Mouse (Mus musculus): Measurements from ENCODE around the gene Pole4. TPM values are rescaled to one million over a fixed set of nuclear protein-coding genes. Genes with fewer than 3 reads are reported as not detected.
"Not testable (repeated sequence)": the region's sequence is repeated elsewhere in the genome, so short reads cannot be mapped to it uniquely, and the experiment has no call there.

Gene Pole4
- polyA plus RNA-seq, 1 experiment: 14.5 TPM

DNA sequence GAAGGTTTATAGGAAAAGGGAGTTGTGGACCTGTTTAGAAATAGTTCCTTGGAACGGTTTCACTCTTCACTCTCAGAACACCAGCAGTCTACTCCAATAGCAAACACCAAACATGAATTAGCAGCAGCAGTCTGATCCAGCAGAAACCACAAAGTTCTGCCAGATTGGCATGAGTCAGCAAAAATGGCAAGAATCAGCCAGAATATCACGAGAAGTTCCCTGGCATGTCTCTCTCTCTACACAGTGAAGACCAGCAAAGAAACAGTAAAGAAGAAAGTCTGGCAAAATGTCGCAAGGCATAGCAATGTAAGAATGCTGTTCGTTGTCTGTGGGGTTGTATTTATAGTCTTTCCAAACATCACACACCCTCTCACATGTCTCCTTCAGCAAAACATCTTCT is 11.0 kb upstream of the Pole4 start:
- 67% methylated on average over 4 of the region's 4 CpGs for WGBS

DNA sequence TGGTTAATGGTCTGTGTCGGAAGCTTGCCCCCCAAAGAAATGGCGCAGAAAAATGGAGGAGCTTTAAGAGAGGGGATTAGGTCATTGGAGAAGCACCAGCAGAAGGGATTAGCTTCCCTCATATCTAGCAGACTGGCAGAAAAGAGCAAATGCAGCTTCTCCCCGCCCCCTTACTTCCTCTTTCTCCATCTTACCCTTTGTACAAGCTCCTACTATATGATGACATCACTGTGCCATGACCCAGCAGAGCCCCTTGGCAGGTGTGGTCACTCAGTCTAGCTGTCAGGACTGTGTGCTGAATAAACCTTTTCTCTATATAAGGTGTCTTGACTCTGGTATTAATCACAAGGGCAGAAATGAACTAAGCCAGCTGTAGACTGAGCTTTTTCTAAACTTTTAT is 10.5 kb upstream of the Pole4 start:
- 81% methylated on average over 3 of the region's 3 CpGs for WGBS
- DNase-seq (ENCODE audit: low read depth, low spot score): no peak

More for the DNA sequence above, 11.0 kb upstream of the Pole4 start:
- no peak for DNase-seq (ENCODE audit: low read depth, low spot score)

DNA sequence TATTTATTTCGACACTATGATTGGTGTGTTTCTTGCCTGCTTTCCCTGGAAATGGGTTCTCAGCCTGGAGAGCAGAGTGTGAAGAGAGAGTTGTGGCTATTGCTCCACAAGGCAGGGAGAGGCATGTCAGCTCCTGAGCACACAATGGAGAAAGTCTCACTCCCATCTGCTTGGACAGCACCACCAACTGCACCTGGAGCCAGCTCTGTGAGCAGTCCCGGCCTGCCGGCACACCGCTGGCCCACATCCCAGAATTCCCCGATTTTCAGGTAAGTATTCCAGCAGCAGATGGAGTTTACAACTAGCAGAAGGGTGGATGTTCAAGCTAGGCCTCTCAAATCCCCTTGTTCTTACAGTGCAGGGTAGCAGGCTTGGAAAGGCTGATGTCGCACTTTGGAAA is 10.1 kb upstream of the Pole4 start:
- DNase-seq (ENCODE audit: low read depth, low spot score): no peak
- WGBS: 58% methylated on average over 6 of the region's 6 CpGs

DNA sequence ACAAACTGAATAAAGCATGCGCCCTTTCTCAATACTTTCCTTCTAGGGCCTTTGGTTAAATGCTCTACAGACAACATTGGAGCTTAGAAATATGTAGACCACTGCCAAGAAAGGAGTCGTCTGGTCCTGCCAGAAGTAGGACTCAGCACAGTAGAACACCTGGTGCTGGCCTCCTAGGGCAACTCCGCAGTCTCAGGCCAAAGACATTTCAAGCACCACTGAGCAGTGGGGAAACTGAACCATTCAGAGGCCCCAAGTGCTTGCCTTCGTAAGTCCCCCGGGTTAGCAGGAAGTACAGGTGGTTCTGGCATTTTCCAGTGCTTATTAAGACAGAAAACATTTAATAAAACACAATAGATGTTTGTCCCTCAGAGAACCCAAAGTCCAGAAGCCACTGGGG is 9.7 kb upstream of the Pole4 start:
- WGBS: 80% methylated on average over 5 of the region's 5 CpGs
- DNase-seq (ENCODE audit: low read depth, low spot score): no peak

DNA sequence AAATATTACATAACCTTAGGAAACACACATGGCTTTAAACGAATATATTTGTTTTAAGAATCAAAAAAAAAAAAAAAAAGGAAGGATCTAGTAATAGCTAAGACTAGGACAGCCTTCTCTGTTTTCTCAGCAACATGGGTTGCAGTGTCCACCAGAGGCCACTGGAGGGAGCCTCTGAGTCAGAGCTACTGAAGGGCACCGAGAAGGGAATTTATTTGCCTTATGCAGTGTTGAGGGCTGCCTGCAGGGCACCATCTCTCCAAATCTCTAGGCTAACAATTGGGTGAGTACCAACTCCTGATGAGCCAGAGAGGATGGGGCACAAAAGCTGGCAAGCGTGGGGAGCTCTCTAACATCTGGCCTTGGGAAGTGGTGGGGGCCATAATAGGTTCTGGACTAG is 9.1 kb upstream of the Pole4 start:
- 24% methylated on average over 3 of the region's 3 CpGs for WGBS
- peak; percentile 44 for DNase-seq (ENCODE audit: low read depth, low spot score)

DNA sequence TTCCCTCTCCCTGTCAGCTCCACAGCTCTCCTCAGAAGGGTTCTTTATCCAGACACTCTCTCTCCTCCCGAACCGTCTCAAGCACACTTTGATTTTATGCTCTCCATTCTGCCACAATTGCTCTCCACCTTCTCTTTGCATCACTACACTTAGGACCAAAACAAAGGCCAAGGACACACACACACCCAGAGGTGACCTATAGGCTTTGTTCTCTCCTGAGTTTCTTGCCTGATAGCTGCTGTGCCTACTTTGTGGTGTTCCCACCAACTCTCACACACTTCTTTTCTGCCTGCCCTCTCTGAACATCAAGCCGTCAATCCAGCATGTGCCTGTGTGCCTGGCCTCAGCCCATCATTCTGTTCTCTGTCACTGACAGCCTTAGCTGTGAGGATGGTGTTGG is 2.6 kb upstream of the Pole4 start:
- WGBS: 82% methylated on average over 3 of the region's 3 CpGs
- DNase-seq (ENCODE audit: low read depth, low spot score): no peak

DNA sequence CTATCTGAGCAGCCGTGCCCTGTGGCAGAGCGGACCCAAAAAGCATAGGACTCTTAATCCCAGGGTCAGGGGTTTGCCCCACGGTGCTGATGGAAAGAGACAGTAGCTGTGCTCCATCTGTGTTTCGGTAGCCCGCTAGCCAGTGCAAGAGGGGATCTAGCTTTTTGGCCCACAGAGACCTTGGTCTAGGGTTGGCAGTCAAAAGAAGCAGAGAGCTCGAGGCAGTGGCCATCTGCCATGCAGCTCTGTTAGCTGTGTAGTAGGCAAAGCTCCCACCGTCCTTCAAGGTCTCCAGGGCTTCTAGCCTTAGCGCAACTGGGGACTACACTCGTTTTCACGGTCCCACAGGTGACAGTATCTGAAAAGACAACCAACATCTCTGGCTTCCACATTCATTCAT is 2.1 kb upstream of the Pole4 start:
- WGBS: 87% methylated on average over 10 of the region's 10 CpGs
- no peak for DNase-seq (ENCODE audit: low read depth, low spot score)

DNA sequence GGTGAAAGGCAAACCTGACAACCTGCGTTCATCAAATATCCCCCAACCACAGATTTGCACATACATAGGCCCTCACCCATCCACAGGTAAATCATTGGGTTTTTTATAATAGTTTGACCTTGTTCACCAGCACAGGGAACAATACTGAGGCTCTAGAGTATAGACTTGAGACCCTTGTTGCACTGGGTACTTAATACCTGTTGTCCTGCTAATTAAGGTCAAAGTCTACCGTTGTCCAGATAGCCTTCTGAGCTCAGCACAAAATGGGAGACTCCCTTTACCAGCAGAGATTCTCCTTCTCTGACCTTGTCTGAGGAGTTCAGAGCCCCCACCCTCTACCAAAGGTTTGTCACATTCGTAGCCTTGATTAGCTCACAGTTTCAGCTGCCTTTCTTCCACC is 1.5 kb downstream of the Pole4 start:
- DNase-seq (ENCODE audit: low read depth, low spot score): no peak
- WGBS: 89% methylated on average over 3 of the region's 3 CpGs

DNA sequence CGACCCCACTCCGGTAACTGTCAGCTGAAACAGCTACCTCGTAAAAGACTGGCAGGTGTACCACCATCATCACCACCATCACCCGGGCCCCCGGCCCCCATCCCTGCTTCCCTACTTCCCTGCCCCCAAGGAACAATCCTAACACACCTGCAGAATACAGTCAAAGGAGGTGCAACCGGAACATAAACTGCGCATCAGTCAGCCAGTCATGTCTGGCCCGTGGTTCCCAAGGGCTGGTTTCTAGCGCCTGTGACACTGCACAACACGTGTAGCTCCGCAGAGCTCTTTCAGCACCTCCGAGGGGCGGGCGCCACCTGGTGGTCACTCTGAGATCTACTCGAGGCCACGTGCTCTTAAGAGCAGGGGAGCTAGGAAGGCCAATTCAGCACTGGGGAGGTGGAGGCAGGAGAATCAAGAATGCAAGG is 2.6 kb downstream of the Pole4 start:
- DNase-seq (ENCODE audit: low read depth, low spot score): peak; percentile 55
- 26% methylated on average over 16 of the region's 16 CpGs for WGBS

DNA sequence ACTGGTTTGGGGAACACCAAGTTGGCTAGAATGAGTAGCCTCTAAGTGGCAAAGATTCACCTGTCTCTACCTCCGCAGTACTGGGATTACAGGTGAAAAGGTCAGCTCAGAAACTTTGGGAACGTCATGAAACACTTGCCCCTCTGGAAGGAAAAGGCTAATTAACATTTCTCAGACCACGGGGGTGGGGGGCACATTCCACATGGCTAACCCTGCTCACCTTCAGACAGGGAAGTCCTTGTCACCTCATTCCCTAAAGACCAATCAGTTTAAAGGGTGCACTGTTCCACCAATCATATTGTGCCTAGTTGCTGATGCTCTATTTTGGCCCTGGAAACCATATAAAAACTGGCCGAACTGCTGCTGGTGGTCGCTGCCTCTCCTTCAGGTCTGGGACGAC is 3.9 kb downstream of the Pole4 start:
- WGBS: 63% methylated on average over 6 of the region's 6 CpGs
- no peak for DNase-seq (ENCODE audit: low read depth, low spot score)

DNA sequence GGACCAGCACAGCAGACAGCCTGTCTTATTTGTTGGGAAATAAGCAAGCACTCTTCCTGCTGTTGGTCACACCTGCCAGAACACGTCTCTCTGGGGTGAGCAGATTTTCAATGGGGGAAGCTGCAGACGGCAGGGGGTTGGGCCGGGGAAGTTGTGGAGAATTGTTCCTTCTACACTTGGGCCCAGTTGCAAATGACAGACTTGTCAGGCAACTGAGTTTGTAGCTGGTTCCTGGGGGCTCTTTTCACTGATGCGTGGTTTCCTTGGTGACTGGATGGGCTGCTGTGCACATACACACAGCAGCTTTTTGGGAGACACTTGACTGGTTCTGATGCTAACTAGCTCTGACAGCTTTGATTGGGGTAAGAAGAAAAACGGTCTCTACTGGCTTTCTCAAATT is 5.3 kb downstream of the Pole4 start:
- 46% methylated on average over 5 of the region's 5 CpGs for WGBS
- no peak for DNase-seq (ENCODE audit: low read depth, low spot score)

DNA sequence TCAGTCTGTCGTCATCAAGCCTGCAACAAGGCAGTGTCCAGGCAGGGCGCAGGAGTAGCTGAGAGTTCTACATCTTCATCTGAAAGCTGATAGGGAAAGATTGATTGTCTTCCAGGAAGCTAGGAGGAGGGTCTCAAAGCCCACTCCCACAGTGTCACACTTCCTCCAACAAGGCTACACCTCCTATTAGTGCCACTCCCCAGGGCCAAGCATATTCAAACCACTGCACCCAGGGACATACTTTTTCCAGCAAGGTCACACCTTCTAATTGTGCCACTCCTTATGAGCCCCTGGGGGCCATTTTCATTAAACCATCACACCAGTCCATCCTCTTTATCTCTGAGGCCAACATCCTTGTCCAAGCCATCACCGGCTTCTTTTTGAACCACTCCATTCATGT is 8.4 kb downstream of the Pole4 start:
- no peak for DNase-seq (ENCODE audit: low read depth, low spot score)
- WGBS: 89% methylated on average over 3 of the region's 3 CpGs

DNA sequence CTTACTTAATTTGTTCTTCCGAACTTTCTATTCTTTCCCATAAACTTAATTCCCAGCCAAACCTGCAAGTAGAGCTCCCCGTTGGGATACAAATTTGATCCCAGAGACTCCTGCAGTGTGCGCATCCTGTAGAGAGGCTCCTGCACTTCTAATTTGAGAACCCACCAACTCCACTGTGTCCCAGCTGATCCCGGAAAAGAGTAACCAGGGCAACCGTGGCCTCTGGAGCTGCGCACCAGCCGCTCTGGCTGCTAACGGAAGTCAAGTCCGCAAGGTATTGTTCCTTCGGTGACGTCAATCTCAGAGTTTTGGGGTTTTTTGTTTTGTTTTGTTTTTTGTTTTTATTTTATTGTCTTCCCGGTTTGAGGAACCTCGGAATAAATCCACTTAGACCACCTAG is 10.5 kb downstream of the Pole4 start:
- no peak for DNase-seq (ENCODE audit: low read depth, low spot score)
- 63% methylated on average over 13 of the region's 13 CpGs for WGBS

DNA sequence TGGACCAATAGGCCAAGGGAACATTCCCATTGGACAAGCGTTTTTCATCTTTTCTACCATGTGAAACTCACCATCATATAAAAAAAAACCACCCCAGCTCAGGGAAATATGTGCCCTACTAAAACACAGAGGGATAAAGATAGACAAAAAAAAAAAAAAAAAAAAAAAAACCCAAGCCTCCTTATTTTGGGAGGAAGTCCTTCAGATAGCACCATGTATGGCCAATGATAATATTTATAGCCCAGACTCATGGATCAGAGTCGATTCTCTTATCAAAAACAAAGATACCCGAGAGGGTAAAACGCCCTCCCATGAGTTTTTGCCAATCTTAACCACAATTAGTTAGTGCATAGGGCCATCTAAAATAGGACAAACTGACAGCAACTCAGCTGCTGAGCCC is 15.7 kb downstream of the Pole4 start:
- no peak for DNase-seq (ENCODE audit: low read depth, low spot score)
- WGBS: 87% methylated on average over 4 of the region's 4 CpGs

DNA sequence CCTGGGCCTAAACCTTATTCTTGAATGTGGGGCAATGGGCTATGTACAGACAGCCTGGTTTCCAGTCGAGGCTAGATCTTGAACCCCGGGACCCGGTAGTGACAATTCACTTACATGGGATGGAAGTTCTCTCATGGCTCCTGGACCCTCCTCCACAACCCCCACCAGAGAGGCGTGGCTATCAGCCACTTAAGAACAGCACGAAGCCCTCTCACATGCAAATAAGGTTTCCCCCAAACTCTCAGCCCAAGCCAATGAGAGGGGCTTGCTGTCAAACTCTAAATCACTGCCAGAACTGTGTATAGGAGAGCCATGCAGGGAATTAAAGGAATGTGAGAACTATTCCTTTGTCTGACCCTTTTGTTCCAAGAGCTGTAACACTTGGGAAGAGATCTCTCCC is 16.6 kb downstream of the Pole4 start:
- 84% methylated on average over 5 of the region's 5 CpGs for WGBS
- not testable (repeated sequence) for DNase-seq (ENCODE audit: low read depth, low spot score)

DNA sequence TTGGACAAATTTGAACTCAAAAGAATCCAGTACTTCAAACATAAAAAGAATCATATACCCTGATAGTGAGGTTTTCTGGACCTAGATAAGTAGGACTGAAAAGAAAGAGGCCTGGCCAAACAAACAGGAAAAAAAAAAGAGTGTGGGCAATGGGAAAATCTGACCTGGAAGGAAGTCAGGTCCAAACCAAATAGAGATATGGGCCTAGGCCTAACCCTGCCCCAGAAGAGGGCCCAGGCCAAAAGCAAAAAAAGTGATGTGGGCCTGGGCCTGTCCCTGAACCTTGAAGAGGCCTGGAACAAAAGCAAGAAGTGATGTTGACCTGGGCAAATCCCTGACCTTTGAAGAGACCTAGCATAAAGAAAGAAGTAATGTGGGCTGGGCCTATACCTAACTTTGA is 21.0 kb downstream of the Pole4 start:
- DNase-seq (ENCODE audit: low read depth, low spot score): no peak

DNA sequence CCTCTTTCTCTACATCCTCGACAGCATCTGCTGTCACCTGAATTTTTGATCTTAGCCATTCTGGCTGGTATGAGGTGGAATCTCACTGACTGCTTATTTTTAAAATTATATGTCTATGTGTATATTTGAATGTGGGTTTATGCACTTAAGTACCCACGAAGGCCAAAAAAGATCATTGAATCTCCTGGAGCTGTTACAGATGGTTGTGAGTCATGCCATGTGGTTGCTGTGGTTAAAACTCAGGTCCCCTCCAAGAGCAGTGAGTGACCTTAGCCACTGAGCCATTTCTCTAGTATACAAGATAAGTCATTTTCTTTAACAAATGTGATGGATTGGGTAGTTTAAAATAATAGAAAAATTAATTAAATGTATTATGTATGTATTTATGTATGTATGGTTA is 25.9 kb downstream of the Pole4 start:
- 77% methylated on average over 2 of the region's 2 CpGs for WGBS
- not testable (repeated sequence) for DNase-seq (ENCODE audit: low read depth, low spot score)

DNA sequence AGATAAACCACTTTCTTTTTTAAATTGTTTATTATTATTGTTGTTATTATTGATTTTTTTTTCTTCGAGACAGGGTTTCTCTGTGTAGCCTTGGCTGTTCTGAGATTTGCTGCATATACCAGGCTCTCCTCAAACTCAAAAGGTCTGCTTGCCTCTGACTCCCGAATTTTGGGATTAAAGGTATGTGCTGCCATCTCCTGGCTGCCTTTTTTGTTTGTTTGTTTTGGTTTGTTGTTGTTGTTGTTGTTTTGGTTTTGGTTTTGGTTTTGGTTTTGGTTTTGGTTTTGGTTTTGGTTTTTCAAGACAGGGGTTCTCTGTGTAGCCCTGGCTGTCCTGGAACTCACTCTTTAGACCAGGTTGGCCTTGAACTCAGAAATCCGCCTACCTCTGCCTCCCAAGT is 27.5 kb downstream of the Pole4 start:
- not testable (repeated sequence) for DNase-seq (ENCODE audit: low read depth, low spot score)
- WGBS: 78% methylated on average over 3 of the region's 3 CpGs

DNA sequence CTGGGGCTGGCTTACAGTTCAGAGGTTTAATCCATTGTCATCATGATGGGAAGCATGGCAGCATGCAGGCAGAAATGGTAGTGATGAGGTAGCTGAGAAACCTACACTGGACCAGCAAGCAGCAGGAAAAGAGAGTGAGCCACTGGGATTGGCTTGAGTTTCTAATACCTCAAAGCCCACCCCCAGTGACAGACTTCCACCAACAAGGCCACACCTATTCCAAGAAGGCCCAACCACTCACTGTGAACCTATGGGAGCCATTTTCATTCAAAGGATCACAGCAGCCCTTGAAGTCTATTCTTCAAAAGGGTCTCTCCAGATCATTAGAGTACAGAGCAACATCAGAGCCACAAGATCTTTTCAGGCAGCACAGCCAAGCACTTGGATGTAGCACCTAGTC is 38.7 kb downstream of the Pole4 start:
- no peak for DNase-seq (ENCODE audit: low read depth, low spot score)

DNA sequence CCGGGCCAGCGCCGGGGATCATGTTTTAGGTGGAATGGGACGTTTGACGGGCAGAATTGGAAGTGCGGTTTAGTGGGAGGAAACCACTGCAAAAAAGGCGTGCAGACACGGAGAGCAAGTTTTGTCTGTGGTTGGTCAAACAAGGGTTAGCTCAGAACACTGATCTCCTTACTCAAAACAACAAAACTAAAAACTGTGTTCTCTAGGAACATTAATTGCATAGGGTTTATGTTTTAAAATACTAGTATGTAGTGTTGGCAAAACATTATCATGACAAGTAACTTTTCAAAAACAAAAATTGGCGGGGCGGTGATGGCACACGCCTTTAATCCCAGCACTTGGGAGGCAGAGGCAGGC is 52.0 kb downstream of the Pole4 start:
- DNase-seq (ENCODE audit: low read depth, low spot score): no peak
- 30% methylated on average over 11 of the region's 11 CpGs for WGBS

DNA sequence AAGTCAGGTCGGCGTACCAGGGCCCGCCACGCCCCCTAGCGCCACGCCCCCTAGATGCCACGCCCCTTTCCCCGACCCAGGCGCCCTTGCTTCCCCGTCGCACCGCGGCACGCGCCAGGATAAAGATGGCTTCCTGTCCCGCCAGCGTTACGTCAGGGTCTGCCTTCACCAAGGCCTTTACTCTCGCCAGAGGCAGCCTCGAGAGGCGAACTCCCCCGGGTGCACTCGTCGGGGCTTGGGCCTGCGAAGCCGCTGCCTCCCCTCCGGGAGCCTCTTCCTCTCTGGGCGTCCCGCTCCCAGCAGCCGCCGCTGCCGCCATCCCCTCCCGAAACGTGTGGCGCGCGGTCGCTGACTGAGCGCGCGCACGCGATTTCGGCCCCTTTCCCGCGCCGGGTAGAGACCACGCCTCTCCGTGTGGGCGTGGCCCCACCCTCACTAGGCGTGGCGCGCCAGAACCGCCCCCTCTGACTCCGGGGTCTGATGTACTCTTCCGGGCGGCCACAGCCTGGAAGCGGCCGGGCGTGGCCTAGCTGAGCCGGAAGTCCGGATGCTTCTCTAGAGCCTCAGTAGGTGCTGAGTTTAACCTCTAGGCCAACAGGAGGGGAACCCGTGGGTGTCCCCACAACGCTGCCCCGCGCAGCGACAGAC is 52.5 kb downstream of the Pole4 start:
- under 1% methylated on average over 67 of the region's 67 CpGs for WGBS

DNA sequence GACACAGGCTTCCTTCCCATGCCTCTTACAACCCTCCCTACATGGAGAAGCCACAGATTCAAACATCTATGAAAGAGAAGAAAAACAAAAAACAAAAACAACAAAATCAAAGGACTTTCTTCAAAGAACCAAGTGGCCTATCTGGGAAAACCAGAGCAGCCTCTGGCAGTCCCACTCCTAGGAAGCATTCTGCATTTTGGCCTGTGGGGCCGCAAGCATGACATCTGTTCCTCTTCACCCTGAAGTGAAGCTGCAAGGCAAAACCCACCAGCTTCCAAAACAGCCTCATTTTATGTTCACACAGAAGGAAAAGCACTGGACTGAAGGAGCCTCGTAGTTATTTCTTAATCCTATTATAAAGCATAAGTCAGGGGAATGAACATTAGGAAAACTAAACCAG is 56.1 kb downstream of the Pole4 start:
- DNase-seq (ENCODE audit: low read depth, low spot score): no peak
- 74% methylated on average over 2 of the region's 2 CpGs for WGBS

More for the DNA sequence above, 52.5 kb downstream of the Pole4 start:
- peak; percentile 76 for DNase-seq (ENCODE audit: low read depth, low spot score)
